Mouse (Mus musculus): Measurements from ENCODE around the gene Rnf149.

DNA sequence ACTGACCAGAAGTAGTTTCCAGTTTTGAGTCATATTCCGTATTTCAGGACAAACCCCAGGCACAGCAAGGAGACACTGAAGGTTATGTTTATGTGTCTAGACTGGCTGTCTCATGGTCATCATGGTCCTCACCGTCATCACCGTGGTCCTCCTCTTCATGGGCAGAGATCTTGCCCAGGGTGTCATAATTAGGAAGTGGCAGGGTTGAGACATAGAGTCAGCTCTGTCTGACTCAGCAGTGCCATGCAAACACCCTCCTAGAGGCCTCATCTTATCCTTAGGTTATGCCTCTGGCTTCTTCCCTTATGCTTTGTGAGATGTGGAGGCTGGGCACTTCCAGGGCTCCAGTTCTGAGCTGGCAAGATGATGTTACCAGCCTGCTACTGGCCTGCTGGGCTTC, 25.3 kb upstream of the Rnf149 start:
- TF ChIP-seq CTCF (IDR thresholded peaks at IDR 0.05; ENCODE audit: low read depth) (no peak), EP300 (optimal IDR thresholded peaks at IDR 0.05) (no peak)
